Mouse (Mus musculus) ES-E14 (cell line): Measurements from ENCODE around the gene Ppp1ca.

ENCODE experiments used
- CHD2 ChIP-seq: IDR thresholded peaks from 2 replicates; pipeline ENCODE4 v1.6.1; 2014; ENCODE audit warnings: mild to moderate bottlenecking, low read depth, low read length, inconsistent platforms
- HCFC1 ChIP-seq: IDR thresholded peaks from 2 replicates; pipeline ENCODE4 v1.6.1; 2012; ENCODE audit warnings: low read length, inconsistent platforms, borderline replicate concordance; ENCODE audit not compliant: insufficient read depth
- ZNF384 ChIP-seq: IDR thresholded peaks from 2 replicates; pipeline ENCODE4 v1.6.1; 2012; ENCODE audit warnings: low read depth, low read length, inconsistent platforms

DNA sequence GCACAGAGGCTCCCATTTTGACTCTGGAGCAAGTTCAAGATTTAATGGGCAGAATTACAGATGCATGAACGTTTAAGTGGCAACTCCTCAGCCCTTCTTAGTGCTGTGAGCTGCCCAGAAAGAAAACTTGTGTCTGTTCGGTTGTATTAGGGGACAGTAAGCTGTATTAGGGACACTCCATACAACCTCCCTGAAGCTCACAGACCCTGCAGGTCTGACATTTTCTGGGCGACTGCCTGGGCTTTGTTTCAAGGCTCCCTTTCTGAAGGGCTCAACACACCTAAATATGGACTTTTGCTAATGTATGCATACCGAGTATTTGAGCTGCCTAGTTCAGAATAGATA, 28.4 kb upstream of the Ppp1ca start:
- no peak for TF ChIP-seq ZNF384
- TF ChIP-seq CHD2: no peak
- TF ChIP-seq HCFC1: no peak
